Mouse (Mus musculus) induced T-regulatory cell, adult 2 months (primary cell): ENCODE measurements around the gene C1qtnf1.
A peak's percentile ranks its signal among the peaks of the same experiment; 100 is the strongest.

ENCODE experiments used
- DNase-seq: peaks from one replicate; pipeline ENCODE4 v3.0.0-alpha.2; 2012; ENCODE audit warnings: low read depth

C1qtnf1 gene

DNA sequence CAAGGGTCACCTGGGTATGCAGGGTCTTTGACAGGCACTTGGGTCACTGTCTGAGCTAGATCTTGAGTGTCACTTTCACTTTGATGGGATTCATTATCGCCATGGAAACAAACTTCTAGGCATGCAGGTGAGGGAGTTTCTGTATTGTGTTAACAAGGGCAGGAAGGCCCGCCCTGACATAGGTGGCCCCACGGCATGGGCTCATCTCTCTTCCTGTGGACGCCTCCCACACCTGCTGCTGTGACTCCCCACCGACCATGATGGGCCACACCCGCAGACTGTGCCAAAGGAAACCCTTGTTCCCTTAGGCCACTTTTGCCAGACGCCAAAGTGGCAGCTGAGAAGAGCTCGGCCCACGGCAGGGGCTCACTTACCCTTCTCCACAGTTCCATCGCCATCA lies 17.5 kb upstream of the C1qtnf1 start:
- DNase-seq = no peak

DNA sequence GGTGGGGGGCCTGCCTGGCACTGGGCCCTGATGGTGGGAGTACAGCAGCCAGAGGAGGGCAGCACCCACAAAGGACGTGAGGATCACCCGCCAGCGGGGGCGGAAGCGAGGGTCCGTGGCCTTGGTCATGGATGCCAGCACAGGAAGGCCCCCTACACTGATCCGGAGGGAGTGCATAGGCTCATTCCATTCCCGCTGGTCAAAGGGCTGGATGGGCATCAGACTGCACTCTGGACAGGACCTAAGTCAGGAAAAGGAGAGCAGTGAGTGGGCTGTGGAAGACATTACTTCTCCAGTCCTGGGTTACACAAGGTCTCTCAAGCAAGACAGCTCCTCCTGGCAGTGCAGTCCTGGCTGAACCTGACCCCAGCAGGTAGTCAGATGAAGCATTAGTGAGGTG lies 16.7 kb upstream of the C1qtnf1 start:
- DNase-seq = no peak

DNA sequence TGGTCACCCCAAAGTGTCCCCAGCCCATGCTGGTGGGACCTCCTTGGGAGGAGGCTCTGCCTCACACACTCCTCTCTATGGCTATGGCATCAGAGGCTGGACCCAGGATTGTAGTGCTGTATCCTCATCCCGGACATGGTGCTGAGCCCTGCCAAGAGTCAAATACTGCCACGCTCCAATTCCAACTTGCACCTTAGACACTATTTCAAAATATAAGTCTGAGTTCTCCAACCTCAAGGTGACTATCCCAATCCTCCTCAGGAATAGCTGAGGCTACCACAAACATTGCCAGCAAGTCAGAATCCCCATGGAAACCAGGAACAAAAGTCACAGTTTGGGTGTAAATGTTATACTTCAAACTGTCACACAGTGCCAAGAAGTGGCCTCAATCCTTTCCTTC lies 15.4 kb upstream of the C1qtnf1 start:
- DNase-seq = no peak

DNA sequence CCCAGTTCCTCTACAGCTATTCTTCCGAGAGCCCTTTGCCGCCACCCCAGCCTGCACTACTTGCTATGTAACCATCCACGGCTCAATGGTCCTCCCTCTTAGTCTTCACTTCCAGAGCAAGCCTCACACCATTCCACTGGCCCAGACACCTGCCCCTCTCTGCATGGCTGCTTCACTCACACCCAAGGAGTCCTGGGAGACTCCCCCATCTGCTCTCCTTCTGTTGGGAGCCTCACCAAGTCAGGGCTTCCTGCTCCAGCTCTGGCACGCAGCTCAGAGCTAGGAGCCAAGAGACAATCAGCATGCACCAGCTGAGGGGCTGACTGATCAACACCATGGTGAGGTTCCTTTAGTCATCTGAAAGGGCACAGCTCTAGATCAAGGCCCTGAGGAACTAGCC lies 14.9 kb upstream of the C1qtnf1 start:
- DNase-seq = no peak

DNA sequence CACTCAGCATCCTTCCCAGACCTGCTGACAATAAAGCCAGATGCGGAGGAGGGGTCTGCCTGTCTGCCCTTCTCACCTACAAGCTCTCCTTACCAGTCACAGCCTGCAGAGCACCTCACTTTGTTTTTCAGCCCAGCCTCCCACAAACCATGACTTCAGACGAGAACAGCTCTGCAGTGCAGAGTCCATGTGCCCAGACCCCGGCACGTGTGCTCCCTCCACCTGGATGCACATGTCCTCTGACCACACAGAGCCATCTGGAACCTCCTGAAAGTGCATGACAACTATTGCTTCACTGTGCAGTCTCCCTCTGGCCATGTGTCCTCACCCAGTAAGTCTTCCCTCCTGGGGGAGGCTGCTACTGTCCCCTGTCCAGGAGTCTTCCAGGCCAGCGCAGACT lies 13.7 kb upstream of the C1qtnf1 start:
- DNase-seq = no peak

DNA sequence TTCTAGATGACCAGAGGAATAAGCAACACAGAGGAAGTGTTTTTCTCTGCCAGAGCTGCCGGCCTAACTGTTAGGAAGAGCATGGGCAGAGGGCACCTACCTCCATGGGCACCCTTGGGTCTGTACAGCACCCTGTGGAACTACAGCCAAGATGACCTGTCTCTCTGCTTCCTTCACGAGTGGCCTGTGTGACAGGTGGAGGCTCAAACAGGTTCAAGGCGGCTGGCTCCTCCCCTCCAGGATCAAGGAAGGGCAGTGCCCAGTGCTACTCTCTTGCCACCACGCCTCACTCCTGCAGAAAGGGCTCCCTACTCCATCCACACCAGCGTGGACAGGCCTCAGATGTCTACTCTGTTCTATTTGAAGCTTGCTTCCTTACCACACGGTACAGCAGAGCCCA lies 12.4 kb upstream of the C1qtnf1 start:
- DNase-seq = no peak

DNA sequence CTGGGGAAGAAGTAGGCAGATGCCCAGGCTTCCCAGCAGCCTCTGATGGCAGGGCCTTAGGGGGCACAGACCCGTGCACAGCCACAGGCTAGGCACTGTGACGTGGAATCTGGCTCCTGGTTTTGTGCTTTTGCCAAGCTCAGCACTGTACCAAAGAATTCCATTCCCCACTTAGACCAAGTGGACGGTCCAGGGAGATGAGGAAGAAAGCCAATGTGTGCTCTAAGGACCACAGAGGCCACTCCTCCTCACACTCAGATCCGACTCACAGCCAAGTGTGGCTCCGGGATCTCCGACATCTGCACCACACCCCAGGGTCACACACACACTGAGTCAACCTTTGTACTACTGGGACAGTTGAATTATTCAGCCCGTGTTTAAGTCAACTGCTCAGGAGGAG lies 12.0 kb upstream of the C1qtnf1 start:
- DNase-seq = no peak

DNA sequence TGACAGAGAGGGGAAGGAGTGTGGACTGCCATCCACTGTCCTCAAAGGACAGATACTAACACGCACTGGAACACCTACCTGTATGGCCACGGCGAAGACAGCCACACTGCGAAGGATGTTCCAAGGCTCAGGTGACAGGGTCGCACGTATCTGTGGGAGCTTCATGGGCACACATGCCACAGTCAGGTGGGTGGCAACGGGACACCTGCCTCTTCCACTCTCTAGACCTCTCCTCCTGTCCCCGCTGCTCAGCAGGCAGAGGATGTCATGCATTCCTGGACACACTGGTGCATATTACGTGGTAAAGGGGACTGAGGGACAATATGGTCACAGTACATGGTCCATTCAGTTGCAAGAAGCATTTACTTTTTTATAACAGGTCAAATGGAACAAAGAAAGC lies 10.5 kb upstream of the C1qtnf1 start:
- no peak for DNase-seq

DNA sequence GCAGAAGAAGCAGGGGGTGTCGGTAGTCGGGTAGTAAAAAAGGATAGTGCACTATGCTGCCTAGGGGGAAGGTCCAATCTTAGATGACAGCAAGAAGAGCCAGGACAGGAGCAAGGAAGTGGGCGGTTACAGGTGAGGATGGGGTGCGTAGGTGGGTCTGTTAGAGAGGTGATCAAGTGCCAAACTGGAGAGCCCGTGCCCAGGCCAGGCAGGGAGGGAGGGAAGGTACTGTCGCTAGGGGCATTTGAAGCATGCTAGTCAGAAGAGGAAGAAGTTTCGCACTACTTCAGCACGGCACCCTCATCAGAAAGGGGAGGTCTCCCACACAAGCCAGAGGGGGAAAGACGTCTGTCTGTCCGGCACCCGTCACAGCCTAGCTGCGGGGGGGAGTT lies 9.6 kb upstream of the C1qtnf1 start:
- no peak for DNase-seq

DNA sequence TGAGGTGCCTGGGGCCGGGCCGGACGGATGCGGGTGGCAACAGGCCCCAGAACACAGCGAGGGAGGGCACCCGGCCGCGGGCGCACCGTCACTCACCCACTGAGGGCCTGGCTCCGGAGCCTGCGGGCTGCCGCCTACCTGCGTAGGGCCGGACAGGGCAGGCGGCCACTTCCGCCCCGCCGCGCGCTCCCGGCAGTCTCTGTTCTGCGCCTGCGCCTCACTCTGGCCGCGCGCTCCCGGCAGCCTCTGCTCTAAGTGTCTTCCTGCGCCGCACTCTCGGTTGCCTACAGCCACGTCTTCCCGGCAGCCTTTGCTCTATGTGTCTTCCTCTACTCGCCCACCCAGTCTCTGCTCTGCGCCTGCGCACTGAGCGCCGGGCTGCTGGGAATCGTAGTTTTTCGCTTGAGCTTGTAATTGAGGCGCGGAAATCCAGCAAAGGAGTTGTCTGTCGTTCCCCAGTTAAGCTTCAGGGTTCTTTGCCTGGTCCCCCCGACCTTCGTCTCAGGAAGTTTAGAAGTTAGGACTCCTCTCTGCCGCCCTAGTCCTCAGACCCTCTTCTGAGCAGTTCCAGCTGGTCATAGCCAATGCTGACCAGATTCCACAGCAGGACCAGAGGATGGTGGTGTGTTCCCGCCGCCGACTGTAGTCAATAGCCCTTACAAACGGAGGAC lies 9.0 kb upstream of the C1qtnf1 start, which contains the start of gene Cant1:
Gene Cant1, minus strand, starts transcription at position 253 of the 671 bp plus-strand sequence.
- peak; percentile 99 for DNase-seq

DNA sequence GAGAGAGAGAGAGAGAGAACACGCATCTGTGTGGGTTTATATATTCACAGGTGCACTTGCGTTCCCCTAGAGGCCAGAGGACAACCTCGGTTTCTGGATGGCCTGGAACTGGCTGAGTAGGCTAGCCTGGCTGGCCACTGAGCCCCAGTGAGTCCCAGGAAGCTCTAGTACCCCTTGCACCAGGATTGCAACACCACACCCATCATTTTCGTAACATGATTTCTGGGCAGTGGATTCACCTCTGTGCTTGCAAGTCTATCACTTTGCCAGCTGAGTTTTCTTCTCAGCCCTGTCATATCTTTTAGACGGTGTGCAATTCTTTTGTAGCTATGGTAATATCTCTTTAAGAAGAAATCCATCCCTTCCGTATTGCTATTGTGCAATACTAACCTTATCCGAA lies 7.7 kb upstream of the C1qtnf1 start:
- DNase-seq = no peak

DNA sequence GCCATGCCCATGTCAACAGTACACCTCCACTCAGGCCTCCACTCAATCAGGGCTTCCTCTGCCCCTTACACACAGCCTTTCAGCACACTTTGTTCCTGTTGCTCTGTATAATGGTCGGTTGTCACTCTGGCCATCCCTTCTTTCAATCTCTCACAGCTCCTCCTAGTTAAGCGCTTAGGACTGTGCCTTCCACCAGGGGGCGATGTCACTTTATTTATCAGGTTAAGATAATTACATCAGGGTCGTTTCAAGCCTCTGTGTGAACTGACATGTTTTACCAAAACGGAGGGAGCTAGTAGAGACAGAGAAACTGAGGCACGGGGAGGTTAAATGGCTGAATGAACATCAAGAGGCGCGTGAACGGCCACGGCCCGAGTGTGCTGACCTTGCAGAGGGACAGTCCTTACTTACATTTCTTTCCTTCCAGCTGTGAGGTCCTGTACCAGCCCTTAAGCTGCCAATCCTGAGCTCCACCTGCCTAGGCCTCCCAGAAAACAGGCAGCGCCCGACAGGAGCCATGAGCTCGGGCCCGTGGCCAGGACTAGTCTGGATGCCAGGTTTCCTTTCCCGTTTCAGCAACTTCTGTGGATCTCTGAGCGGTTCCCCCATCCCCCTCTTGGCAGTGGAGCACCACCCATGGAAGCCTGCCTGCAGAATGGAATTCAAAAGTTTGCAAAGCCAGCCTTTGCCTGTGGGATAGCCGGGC lies 4.6 kb upstream of the C1qtnf1 start:
- DNase-seq = peak; percentile 88

DNA sequence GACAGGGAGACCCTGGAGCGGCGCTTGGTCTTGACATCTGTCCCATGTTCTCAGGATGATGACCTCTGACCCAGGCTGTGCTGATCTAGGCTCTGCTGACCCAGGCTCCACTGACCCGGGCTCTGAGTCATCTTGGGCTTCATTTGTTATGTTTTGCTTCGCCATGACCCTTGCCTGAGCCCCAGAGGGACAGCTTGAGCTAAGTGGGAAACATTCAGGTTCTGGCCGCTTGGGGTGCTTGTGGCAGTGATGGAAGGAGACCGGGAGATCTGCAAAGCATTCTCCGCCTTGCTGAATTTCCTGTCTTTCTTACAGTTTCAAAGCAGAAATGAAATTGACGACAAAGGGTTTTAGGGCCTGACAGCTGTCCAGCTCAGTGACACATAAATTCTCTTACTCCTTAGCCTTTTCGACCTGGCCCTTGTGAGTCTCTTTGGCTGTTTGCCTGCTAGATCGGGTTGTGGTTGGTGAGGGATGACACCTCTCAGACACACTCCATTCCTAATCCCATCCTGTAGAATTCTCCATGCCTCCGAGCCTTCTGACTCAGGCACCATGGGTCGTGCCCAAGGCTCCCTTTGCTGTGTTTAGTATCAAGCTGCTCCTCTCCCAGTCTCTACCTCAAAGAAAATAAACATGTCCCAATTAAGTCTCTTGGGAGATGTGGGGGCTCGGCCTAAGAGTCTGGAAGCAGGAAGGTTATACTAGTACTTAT lies 3.2 kb upstream of the C1qtnf1 start:
- DNase-seq = no peak

DNA sequence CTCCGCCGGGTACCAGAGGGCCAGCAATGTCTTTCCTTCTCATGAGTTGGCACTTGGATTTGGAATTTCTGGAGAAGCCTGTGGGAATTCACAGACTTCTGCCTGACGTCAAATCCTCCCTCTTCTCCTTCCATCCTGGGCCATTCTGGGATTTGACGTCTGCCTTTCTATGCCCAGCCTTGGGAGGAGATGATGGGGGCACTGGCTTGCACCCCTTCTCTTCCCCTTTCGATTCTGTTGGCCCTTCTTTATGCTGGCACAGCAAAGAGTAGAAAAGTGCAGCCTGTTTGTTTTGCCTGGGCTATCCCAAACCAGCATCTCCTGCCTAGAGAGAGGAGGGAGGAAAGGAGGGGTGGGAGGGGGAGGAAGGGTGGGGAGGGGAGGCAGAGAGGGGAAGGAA lies 1.2 kb upstream of the C1qtnf1 start:
- no peak for DNase-seq

DNA sequence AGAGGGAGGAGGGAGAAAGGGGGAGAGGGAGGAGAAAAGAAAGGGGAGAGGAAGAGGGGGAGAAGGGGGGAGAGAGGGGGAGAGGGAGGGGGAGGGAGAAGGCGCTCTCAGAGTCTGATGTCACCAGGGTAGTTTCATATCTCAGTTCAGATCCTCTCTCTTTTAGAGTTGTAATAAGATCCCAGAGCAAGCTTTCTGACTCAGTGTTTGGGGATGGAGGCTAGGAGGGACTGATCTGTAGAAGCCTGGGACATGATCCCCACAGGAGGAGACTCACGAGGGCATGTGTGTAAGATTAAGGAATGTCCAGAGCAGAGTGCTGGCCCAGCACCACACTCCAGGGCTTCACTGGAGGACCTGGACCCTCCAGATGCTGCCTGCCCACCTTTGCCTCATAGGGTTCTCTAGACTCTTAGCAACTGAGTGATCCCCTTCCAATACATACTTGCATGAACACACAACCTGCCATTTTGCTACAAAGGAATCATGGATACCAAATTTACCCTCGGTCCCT lies 680 bp upstream of the C1qtnf1 start:
- no peak for DNase-seq

DNA sequence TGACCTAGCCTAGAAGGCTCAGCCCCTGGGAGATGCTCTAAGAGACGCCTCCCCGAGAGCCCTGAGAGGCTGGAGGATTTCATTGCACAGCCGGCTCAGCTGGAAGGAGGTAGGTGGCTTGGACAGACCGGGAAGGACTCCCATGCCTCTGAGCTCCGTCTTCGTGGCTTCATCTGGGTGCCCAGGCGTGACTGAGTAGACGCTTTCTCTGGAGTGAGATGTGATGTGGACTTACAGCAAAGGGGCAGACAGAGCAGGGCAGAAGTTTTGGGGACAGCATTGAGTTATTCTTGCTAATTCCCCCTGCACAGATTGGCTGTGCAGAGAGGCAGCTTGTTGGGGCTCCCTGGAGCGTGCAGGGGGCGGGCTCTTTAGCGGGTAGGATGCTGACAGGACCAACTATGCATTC lies 461 bp downstream of the C1qtnf1 start:
- no peak for DNase-seq

DNA sequence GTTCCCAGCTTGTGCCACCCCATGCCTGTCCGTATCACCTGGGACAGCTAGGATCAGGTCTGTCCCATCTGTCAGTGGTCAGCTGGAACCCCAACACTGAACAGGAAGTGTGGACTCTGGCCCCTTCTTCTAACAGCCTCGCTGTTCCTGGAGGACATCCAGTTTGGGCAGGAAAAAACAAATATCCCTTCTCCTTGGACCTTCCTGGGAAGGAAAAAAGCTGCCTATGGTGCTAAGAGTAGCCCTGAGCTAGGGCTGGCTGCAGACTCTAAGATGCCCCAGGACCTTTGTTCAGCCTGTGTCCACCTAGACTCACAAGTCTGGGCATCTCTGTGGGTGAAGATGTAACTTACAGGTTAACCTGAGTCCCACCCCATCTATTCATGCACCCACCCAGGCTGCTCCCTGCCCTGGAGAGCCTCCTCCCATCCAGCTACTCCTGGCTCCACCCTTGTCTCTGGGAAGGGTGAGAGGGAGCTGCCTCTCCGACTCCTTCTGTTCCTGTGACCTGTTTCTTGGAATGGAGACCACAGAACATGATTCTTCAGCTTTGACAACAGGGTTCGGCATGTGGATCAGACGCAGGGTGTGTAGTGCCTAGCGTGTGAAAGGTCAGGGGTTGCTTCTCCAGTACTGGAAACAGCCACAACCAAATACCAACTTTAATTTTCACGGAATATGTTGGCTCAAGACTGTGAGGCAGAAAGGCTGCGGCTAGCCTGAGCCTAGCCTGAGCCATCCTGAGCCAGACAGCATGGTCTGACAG lies 1.1 kb downstream of the C1qtnf1 start:
- no peak for DNase-seq

DNA sequence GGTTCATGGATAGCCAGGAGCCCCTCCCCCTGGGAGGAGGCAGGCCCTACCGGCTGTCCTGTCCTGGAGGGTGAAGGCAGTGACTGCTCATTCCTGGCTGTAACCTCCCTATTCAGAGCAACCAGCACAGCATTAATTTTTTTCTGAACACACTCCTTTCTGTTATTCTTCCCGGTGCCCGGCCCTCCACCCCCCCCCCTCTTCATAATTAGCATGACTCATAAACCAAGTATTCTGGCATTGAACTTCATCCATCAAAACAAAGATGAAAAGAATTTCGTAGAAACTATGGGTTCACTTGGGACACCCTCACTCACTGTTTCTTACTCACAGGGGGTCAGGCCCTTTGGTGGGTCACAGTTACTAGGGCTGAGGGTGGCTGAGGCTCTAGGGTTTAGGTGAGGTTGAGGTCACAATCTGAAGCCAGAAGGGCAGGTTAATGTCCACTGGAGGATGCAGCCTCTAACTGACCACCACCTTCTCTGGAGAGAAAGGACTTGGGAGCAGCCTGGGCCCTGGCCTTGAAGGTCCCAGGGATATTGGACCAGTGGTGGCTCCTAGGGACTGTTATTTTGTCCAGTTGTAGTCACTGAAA lies 2.4 kb downstream of the C1qtnf1 start:
- DNase-seq = no peak

DNA sequence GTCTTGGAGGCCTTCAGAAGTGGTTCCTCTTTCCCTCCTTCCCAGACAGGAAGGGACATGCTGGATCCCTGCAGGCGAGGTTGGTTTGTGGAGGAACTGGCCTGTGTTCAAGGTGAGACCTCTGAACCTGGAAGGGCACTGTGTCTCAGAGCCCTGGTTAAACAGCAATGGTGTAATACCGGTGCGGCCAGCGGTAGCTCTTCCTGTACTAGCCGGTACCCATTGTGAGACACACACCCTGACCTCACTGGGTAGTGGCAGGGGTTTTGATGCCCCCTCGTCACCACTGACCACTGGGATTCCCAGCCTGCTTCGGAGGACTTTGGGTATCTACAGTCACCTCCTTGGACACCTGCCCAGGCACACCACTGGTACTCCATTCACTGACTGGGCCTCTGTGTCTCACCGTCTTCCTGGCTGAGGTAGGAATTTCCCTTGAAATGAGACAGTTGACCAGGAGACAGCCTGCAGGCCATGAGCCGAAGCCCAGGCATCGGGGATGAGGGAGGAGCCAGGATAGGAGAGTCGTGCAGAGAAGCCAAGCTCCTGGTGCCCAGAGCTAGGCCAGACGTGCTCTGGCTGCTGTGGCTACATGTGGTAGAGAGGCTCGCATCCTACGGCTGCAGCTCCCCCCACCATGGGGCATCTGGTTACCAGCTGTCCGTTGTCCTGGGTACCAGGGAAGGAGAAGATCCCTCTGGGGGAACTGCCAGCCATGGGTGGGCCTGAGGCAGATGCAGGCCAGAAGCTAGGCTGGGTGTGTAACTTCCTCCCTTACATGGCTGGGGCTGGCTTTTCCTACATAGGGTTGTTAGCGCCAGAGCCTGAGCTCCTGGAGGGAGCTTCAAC lies 3.3 kb downstream of the C1qtnf1 start:
- DNase-seq = no peak

DNA sequence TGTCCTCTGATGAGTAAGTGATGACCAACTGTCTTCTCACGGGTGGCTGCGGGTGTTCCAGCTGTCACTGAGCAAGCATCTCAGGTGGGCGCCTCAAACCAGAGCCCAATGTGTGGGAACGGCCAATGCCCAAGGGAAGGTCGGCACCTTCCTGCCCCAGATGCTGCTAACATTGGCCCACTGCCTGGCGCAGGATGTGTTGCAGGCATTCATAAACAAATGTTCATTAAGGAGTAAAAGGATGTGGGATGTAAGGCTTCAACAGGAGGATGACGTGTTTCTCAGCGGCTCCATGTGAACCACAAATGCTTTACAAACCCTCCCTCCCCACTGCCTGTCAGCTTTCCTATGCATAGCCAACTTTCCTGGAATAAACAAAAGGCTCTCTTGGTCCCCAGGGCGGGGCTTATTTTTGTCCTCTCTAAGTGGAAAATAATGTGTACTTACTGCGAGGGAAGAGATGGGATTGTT lies 5.4 kb downstream of the C1qtnf1 start:
- no peak for DNase-seq

DNA sequence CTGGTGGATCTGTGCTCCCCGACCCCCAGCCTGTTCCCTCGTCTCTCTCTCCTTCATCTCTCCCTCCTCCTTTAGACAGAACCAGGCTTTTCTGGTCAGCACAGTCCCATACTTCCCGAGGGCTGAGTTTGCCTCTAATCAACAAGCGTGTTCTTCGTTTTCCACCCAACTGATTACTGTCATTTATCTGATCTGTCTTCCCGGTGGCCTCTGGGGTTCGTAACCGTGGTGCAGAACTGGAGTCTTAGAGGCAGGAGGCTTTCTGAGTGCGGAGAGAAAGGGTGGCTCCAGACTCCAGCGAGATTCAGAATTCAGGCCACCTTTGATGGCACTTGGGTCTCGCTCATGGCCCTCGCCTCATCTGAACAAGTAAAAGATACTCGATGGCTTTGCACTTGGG lies 6.1 kb downstream of the C1qtnf1 start:
- no peak for DNase-seq
